Mouse (Mus musculus): ENCODE measurements around the gene Cd80. TPM values are rescaled to one million over a fixed set of nuclear protein-coding genes. Genes with fewer than 3 reads are reported as not detected.
A peak's percentile ranks its signal among the peaks of the same experiment; 100 is the strongest.

Cd80 gene
- polyA plus RNA-seq, 2 experiments: 0.15 to 0.35 TPM

DNA sequence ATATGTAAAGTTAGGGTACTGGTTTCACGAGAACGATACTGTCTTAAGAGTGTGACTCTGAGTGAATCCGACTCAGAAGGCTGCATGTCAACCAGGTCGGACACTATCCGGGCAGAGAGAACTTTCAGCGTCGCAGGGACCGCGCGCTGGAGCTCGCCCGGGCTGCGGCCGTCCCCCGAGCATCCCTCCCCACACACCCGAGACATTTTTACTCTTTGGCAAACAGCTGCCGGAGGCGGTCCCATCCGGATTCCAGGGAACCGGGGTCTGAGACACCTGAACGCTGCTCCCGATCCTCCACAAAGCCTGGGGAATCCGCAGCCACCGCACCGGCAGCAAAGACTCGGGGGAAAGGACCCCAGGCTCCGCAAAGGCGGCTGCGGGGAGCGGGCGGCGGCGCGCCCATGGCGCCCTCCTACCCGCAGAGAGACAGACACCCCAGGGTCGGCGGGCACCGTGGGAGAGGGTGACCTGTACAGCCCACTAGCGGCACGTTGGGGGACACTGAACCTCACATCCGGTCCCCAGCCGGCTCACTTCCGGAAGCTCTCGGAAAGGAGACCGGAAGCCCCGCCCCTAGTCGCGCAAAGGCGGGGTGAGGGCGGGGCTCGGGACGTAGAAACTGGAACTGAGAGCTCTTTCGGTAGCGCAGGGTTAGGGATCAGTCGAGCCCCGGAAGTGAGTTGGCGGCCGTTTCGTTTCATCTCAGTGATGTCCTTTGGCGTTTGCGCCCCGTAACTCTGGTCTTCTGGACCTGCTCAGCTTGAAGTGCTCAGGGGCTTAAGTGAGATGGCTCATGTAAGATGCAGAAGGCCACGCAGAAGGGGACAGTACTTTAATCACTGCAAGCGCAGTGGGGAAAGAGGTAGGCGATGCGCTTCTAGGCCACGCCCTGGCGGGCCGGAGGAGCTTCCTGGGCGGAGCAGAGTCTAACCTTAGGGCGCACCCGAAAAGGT, 67.0 kb downstream of the Cd80 start, which contains the start of gene Timmdc1:
Timmdc1 (minus strand) TSS at position 535 of the 956 bp plus-strand sequence.
- Histone ChIP-seq H3K4me3 (ENCODE audit: insufficient read depth in 1 of 2, low read depth in 2 of 2, low read length in 2 of 2) (peak within 1 kb of the TSS; percentile 98 to 99), H3K36me3 (replicated peaks; ENCODE audit: control insufficient read depth, insufficient read depth, low read depth) (peaks cover 8% of the 10 kb centered on the region), H3K4me1 (replicated peaks; ENCODE audit: control insufficient read depth in 2 of 2, insufficient read depth in 2 of 2, low read length in 1 of 2) (peaks cover 9 to 11% of the 10 kb centered on the region in 2 experiments), H3K27me3 (ENCODE audit: control insufficient read depth, insufficient read depth, low read length) (no peaks in the 10 kb centered on the region), H3K27ac (peak within 1 kb of the TSS; percentile 94), H3K4me2 (ENCODE audit: low read depth) (peak within 1 kb of the TSS; percentile 82), H3K9me3 (ENCODE audit: control insufficient read depth, low read length) (no peaks in the 10 kb centered on the region), H3K9ac (replicated peaks) (peak within 1 kb of the TSS; percentile 97)
- WGBS (ENCODE audit: insufficient replicate concordance): under 1% methylated on average over 73 of the region's 73 CpGs
- peak; percentile 87 to 96 (median 90) for DNase-seq (ENCODE audit: low read depth in 3 of 3, low spot score in 3 of 3)
- ATAC-seq (ENCODE audit: insufficient read depth): peak; percentile 99
- no peak for TF ChIP-seq EP300 (IDR thresholded peaks at IDR 0.05; ENCODE audit: low read depth)
- peak; percentile 48 for TF ChIP-seq CTCF (IDR thresholded peaks at IDR 0.05; ENCODE audit: low read depth)

DNA sequence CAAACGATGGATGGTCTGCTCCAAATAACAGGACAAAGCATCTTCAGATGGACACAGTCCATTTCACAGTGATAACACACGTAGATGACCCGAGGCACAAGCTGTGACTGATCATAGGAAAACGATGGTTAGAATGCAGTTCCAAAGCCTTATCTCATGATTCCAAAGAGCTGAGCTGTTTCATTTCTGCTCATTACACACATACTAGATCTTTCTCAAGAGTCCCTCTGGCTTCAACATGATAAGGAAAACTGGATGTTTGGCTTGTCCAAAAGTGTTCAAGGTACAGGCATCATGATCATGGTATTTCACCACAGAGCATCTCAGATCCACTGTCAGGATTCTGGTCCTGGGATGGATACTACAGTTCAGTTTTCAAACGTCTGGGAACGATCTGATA, 70.9 kb downstream of the Cd80 start:
- peaks cover 3% of the 10 kb centered on the region for H3K36me3 ChIP-seq (replicated peaks; ENCODE audit: control insufficient read depth, insufficient read depth, low read depth)
- WGBS (ENCODE audit: insufficient replicate concordance): 54% methylated on average over 6 of the region's 6 CpGs

DNA sequence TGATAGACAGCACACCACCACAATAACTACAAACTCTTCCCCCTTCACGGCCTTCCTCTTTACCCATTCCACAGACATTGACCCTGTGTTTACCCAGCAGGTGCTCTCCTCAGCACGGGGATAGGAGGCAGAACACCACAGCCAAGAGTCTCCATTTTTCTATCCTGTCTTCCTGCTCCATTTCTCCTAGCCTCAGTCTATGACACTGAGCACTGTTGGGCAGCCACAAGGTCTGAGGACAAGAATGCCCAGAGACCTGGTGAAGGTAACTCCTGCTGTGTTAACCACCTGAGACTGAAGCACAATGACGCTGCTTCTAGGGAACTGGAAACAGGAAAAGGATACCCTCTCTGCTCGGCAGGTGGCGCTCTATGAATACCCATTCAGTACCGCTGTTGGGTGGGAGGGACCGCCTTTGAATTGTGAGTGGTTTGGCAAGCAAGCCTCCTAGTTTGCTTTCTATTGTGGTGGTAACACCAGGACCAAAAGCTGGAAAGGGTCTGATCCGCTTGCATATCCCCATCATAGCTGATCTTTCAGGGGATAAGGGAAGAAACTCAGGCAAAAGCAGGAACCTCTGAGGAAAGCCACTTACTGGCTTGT, 81.3 kb downstream of the Cd80 start:
- Histone ChIP-seq H3K27ac (no peak overlapping the region), H3K36me3 (replicated peaks; ENCODE audit: control insufficient read depth, insufficient read depth, low read depth) (no peaks in the 10 kb centered on the region; the same call in none of the 2 replicates), H3K4me1 (replicated peaks; ENCODE audit: control insufficient read depth in 2 of 2, insufficient read depth in 2 of 2, low read length in 1 of 2) (no peaks in the 10 kb centered on the region), H3K27me3 (ENCODE audit: control insufficient read depth, insufficient read depth, low read length) (no peaks in the 10 kb centered on the region), H3K9ac (replicated peaks) (no peak overlapping the region), H3K4me2 (ENCODE audit: low read depth) (no peak overlapping the region), H3K9me3 (ENCODE audit: control insufficient read depth, low read length) (no peaks in the 10 kb centered on the region), H3K4me3 (ENCODE audit: insufficient read depth in 1 of 2, low read depth in 2 of 2, low read length in 2 of 2) (no peak overlapping the region)
- peak; percentile 54 to 58 (median 56) for DNase-seq (ENCODE audit: low read depth in 3 of 3, low spot score in 3 of 3)
- peak; percentile 55; the same call in 1 of the 2 replicates for ATAC-seq (ENCODE audit: insufficient read depth)
- WGBS (ENCODE audit: insufficient replicate concordance): 35% methylated on average over 8 of the region's 8 CpGs
- TF ChIP-seq EP300 (IDR thresholded peaks at IDR 0.05; ENCODE audit: low read depth): no peak
- peak; percentile 92 for TF ChIP-seq CTCF (IDR thresholded peaks at IDR 0.05; ENCODE audit: low read depth)

More for the DNA sequence above, 70.9 kb downstream of the Cd80 start:
- H3K9me3 ChIP-seq (ENCODE audit: control insufficient read depth, low read length): no peaks in the 10 kb centered on the region
- ATAC-seq (ENCODE audit: insufficient read depth) (no peak), DNase-seq (ENCODE audit: low read depth in 3 of 3, low spot score in 3 of 3) (peak in 1 of 3 experiments; percentile 49)
- no peak overlapping the region for H3K27ac ChIP-seq
- H3K4me3 ChIP-seq (ENCODE audit: insufficient read depth in 1 of 2, low read depth in 2 of 2, low read length in 2 of 2): no peak overlapping the region
- H3K4me1 ChIP-seq (replicated peaks; ENCODE audit: control insufficient read depth in 2 of 2, insufficient read depth in 2 of 2, low read length in 1 of 2): peaks cover 8 to 11% of the 10 kb centered on the region in 2 experiments
- no peak overlapping the region for H3K4me2 ChIP-seq (ENCODE audit: low read depth)
- TF ChIP-seq EP300 (IDR thresholded peaks at IDR 0.05; ENCODE audit: low read depth) (no peak), CTCF (IDR thresholded peaks at IDR 0.05; ENCODE audit: low read depth) (no peak)
- no peak overlapping the region for H3K9ac ChIP-seq (replicated peaks)
- H3K27me3 ChIP-seq (ENCODE audit: control insufficient read depth, insufficient read depth, low read length): no peaks in the 10 kb centered on the region

DNA sequence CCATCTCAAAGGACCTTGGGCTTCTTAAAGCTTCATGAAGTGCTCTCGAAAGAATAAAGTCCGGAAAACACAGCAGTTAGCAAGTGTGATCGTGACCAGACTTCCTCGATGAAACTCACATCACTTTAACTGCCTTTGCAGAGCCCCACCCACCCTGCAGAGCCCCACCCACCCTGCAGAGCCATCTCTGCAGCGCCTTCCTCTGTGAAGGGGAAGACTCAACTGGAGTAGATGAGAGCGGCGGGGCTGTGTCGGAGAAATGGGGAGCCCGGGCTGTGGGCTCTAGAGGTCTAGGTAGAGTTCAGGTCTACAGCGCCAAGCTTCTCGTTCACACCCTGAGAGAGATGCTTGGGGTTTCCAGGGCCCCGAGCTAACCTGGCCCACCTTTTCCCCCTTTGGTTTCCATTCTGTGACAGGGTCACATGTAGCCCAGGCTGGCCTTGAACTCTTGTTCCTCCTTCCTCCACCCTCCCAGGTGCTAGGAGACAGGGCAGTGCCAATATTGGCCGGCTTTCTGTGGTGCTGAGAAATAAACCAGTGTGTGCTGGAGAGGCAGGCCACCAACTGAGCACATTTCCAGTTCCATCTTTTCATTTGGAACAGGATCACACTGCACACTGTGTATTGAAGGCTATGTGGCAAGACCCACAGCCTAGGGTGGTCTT, 83.5 kb downstream of the Cd80 start:
- Histone ChIP-seq H3K4me3 (ENCODE audit: insufficient read depth in 1 of 2, low read depth in 2 of 2, low read length in 2 of 2) (no peak overlapping the region), H3K4me1 (replicated peaks; ENCODE audit: control insufficient read depth in 2 of 2, insufficient read depth in 2 of 2, low read length in 1 of 2) (no peaks in the 10 kb centered on the region)
- DNase-seq (ENCODE audit: low read depth in 3 of 3, low spot score in 3 of 3): no peak

More for the DNA sequence above, 83.5 kb downstream of the Cd80 start:
- Histone ChIP-seq H3K36me3 (replicated peaks; ENCODE audit: control insufficient read depth, insufficient read depth, low read depth) (no peaks in the 10 kb centered on the region; the same call in none of the 2 replicates), H3K9me3 (ENCODE audit: control insufficient read depth, low read length) (no peaks in the 10 kb centered on the region), H3K4me2 (ENCODE audit: low read depth) (no peak overlapping the region), H3K9ac (replicated peaks) (no peak overlapping the region), H3K27me3 (ENCODE audit: control insufficient read depth, insufficient read depth, low read length) (no peaks in the 10 kb centered on the region), H3K27ac (no peak overlapping the region)
- no peak for TF ChIP-seq CTCF (IDR thresholded peaks at IDR 0.05; ENCODE audit: low read depth)
- no peak for TF ChIP-seq EP300 (IDR thresholded peaks at IDR 0.05; ENCODE audit: low read depth)
- ATAC-seq (ENCODE audit: insufficient read depth): no peak
- 77% methylated on average over 13 of the region's 13 CpGs for WGBS (ENCODE audit: insufficient replicate concordance)

Other genes with a start within 250 kb of the Cd80 start
- gene Nr1i2, start 160.7 kb upstream of the Cd80 start, polyA plus RNA-seq (2012; rRNA removed): 3.6 and 4.1 TPM in 2 replicates
- gene Nr1i2, start 160.7 kb upstream of the Cd80 start, polyA plus RNA-seq (2014; fragmentation: Nextera tagmentation; extraction: Ambion mirVana): 2.2 and 2.9 TPM in 2 replicates
- 0.01 TPM in 1 of 2 replicates, not detected in the other for gene Maats1, start 113.4 kb upstream of the Cd80 start, polyA plus RNA-seq (2012; rRNA removed)
- gene Maats1, start 113.4 kb upstream of the Cd80 start, polyA plus RNA-seq (2014; fragmentation: Nextera tagmentation; extraction: Ambion mirVana): not detected in 2 replicates
- gene Cox17, start 108.6 kb upstream of the Cd80 start, polyA plus RNA-seq (2012; rRNA removed): 124 and 227 TPM in 2 replicates
- gene Cox17, start 108.6 kb upstream of the Cd80 start, polyA plus RNA-seq (2014; fragmentation: Nextera tagmentation; extraction: Ambion mirVana): 351 and 369 TPM in 2 replicates
- gene Gm21987, start 108.5 kb upstream of the Cd80 start, polyA plus RNA-seq (2012; rRNA removed): not detected in 2 replicates
- not detected in 2 replicates for gene Gm21987, start 108.5 kb upstream of the Cd80 start, polyA plus RNA-seq (2014; fragmentation: Nextera tagmentation; extraction: Ambion mirVana)
- 23.2 and 28.6 TPM in 2 replicates for gene Popdc2, start 93.4 kb upstream of the Cd80 start, polyA plus RNA-seq (2012; rRNA removed)
- 23.4 and 24.5 TPM in 2 replicates for gene Popdc2, start 93.4 kb upstream of the Cd80 start, polyA plus RNA-seq (2014; fragmentation: Nextera tagmentation; extraction: Ambion mirVana)
- gene Pla1a, start 22.4 kb upstream of the Cd80 start, polyA plus RNA-seq (2012; rRNA removed): 13.8 and 15.0 TPM in 2 replicates
- 15.5 and 18.9 TPM in 2 replicates for gene Pla1a, start 22.4 kb upstream of the Cd80 start, polyA plus RNA-seq (2014; fragmentation: Nextera tagmentation; extraction: Ambion mirVana)
- 12.4 and 15.2 TPM in 2 replicates for gene Adprh, start 2.9 kb upstream of the Cd80 start, polyA plus RNA-seq (2012; rRNA removed)
- 23.7 and 29.9 TPM in 2 replicates for gene Adprh, start 2.9 kb upstream of the Cd80 start, polyA plus RNA-seq (2014; fragmentation: Nextera tagmentation; extraction: Ambion mirVana)
- 4.1 and 5.6 TPM in 2 replicates for gene Timmdc1, start 67.1 kb downstream of the Cd80 start, polyA plus RNA-seq (2012; rRNA removed)
- 7.2 and 9.4 TPM in 2 replicates for gene Timmdc1, start 67.1 kb downstream of the Cd80 start, polyA plus RNA-seq (2014; fragmentation: Nextera tagmentation; extraction: Ambion mirVana)
- 5.9 TPM in 2 replicates for gene Poglut1, start 94.7 kb downstream of the Cd80 start, polyA plus RNA-seq (2012; rRNA removed)
- gene Poglut1, start 94.7 kb downstream of the Cd80 start, polyA plus RNA-seq (2014; fragmentation: Nextera tagmentation; extraction: Ambion mirVana): 6.1 and 7.2 TPM in 2 replicates
- 29.3 and 47.8 TPM in 2 replicates for gene Tmem39a, start 103.1 kb downstream of the Cd80 start, polyA plus RNA-seq (2012; rRNA removed)
- 27.8 and 32.9 TPM in 2 replicates for gene Tmem39a, start 103.1 kb downstream of the Cd80 start, polyA plus RNA-seq (2014; fragmentation: Nextera tagmentation; extraction: Ambion mirVana)

Measured in liver, embryonic 14.5 days (tissue).